Mouse (Mus musculus) gonadal fat pad, adult 2 months (tissue): ENCODE results near the gene Gabrb3. TPM values are rescaled to one million over a fixed set of nuclear protein-coding genes. Genes with fewer than 3 reads are reported as not detected.

Experiments
- DNase-seq: peaks from one replicate; pipeline ENCODE4 v3.0.0-alpha.2; 2012; ENCODE audit warnings: low read depth
- polyA plus RNA-seq: library from polyadenylated mRNA; depleted of rRNA; stranded (reverse); fragments of >200 nt; gene quantifications from 2 replicates; pipeline ENCODE4 v1.2.3, GENCODE M21; 2012; rRNA removed

The Gabrb3 gene
- polyA plus RNA-seq = 0.03 and 0.13 TPM in 2 replicates

- no peak for DNase-seq
Observed at GRCm38 (mm10) chr7:57419392-57419791, at the start of gene Gabrb3. TSS of gene Gabrb3 (plus strand) at chr7:57419692.

- no peak for DNase-seq
Observed at GRCm38 (mm10) chr7:57384112-57384511, 35.4 kb upstream of the Gabrb3 start.

GRCm38 (mm10) chr7:57386517-57387340, 32.8 kb upstream of the Gabrb3 start, which contains the start of gene Gabrg3:
TSS of gene Gabrg3 (minus strand) at chr7:57387188.
- no peak for DNase-seq

GRCm38 (mm10) chr7:57387341-57387654, 32.2 kb upstream of the Gabrb3 start:
- DNase-seq = no peak

GRCm38 (mm10) chr7:57390046-57390445, 29.4 kb upstream of the Gabrb3 start:
- no peak for DNase-seq

GRCm38 (mm10) chr7:57393551-57393950, 25.9 kb upstream of the Gabrb3 start:
- DNase-seq = no peak

GRCm38 (mm10) chr7:57411163-57411562, 8.3 kb upstream of the Gabrb3 start:
- DNase-seq = no peak

- DNase-seq = no peak
Observed at GRCm38 (mm10) chr7:57412896-57413295, 6.6 kb upstream of the Gabrb3 start.

- no peak for DNase-seq
Observed at GRCm38 (mm10) chr7:57421044-57421443, 1.6 kb downstream of the Gabrb3 start.

- no peak for DNase-seq
Observed at GRCm38 (mm10) chr7:57422675-57423074, 3.2 kb downstream of the Gabrb3 start.

GRCm38 (mm10) chr7:57448239-57448638, 28.7 kb downstream of the Gabrb3 start:
- no peak for DNase-seq

GRCm38 (mm10) chr7:57460354-57460753, 40.9 kb downstream of the Gabrb3 start:
- no peak for DNase-seq

GRCm38 (mm10) chr7:57471316-57471715, 51.8 kb downstream of the Gabrb3 start:
- DNase-seq = no peak

- DNase-seq = no peak
Observed at GRCm38 (mm10) chr7:57473811-57474525, 54.5 kb downstream of the Gabrb3 start.

- no peak for DNase-seq
Observed at GRCm38 (mm10) chr7:57482896-57483295, 63.4 kb downstream of the Gabrb3 start.

GRCm38 (mm10) chr7:57486907-57487306, 67.4 kb downstream of the Gabrb3 start:
- DNase-seq = no peak

- no peak for DNase-seq
Observed at GRCm38 (mm10) chr7:57491795-57492194, 72.3 kb downstream of the Gabrb3 start.

- no peak for DNase-seq
Observed at GRCm38 (mm10) chr7:57502809-57503208, 83.3 kb downstream of the Gabrb3 start.

GRCm38 (mm10) chr7:57508860-57509632, 89.6 kb downstream of the Gabrb3 start:
- no peak for DNase-seq

- no peak for DNase-seq
Observed at GRCm38 (mm10) chr7:57509681-57510141, 90.2 kb downstream of the Gabrb3 start, which contains the start of gene Gabra5. TSS of gene Gabra5 (minus strand) at chr7:57510059.

GRCm38 (mm10) chr7:57512955-57513354, 93.5 kb downstream of the Gabrb3 start:
- DNase-seq = no peak

- no peak for DNase-seq
Observed at GRCm38 (mm10) chr7:57529451-57529850, 110.0 kb downstream of the Gabrb3 start.
